Mouse (Mus musculus) thymus, postnatal 0 days (tissue): Measurements from ENCODE around the gene Ctss. TPM values are rescaled to one million over a fixed set of nuclear protein-coding genes. Genes with fewer than 3 reads are reported as not detected.
"Not testable (repeated sequence)": the region's sequence is repeated elsewhere in the genome, so short reads cannot be mapped to it uniquely, and the experiment has no call there.

ENCODE experiments used
- DNase-seq: peaks from one replicate; pipeline ENCODE4 v3.0.0-alpha.2; 2015; ENCODE audit warnings: low spot score
- polyA plus RNA-seq: library from polyadenylated mRNA; unstranded; fragments of >200 nt; fragmentation: Nextera tagmentation; extraction: Ambion mirVana; gene quantifications from 2 replicates; pipeline ENCODE4 v1.2.1, GENCODE M21; 2015

The Ctss gene
- polyA plus RNA-seq, 1 experiment from 2014 or later = 79.8 TPM

- DNase-seq = no peak
Observed at GRCm38 (mm10) chr3:95533364-95533763, 6.8 kb downstream of the Ctss start.

GRCm38 (mm10) chr3:95534927-95535326, 8.3 kb downstream of the Ctss start:
- DNase-seq = no peak

- DNase-seq = no peak
Observed at GRCm38 (mm10) chr3:95538936-95539335, 12.3 kb downstream of the Ctss start.

- DNase-seq = no peak
Observed at GRCm38 (mm10) chr3:95539837-95540236, 13.3 kb downstream of the Ctss start.

GRCm38 (mm10) chr3:95541186-95541585, 14.6 kb downstream of the Ctss start:
- not testable (repeated sequence) for DNase-seq

- no peak for DNase-seq
Observed at GRCm38 (mm10) chr3:95542171-95542570, 15.6 kb downstream of the Ctss start.

- DNase-seq = no peak
Observed at GRCm38 (mm10) chr3:95542981-95543380, 16.4 kb downstream of the Ctss start.

GRCm38 (mm10) chr3:95550176-95550575, 23.6 kb downstream of the Ctss start:
- no peak for DNase-seq

- DNase-seq = no peak
Observed at GRCm38 (mm10) chr3:95553986-95554385, 27.4 kb downstream of the Ctss start.

- DNase-seq = no peak
Observed at GRCm38 (mm10) chr3:95559437-95559836, 32.9 kb downstream of the Ctss start, which contains the start of gene Hormad1. Hormad1 (plus strand) TSS chr3:95559677.

- no peak for DNase-seq
Observed at GRCm38 (mm10) chr3:95560738-95561137, 34.2 kb downstream of the Ctss start.

GRCm38 (mm10) chr3:95561826-95562225, 35.2 kb downstream of the Ctss start:
- no peak for DNase-seq

GRCm38 (mm10) chr3:95569585-95569984, 43.0 kb downstream of the Ctss start:
- DNase-seq = no peak

GRCm38 (mm10) chr3:95587754-95588603, 61.4 kb downstream of the Ctss start:
- DNase-seq = no peak

- DNase-seq = peak; percentile 97
Observed at GRCm38 (mm10) chr3:95588604-95589086, 62.1 kb downstream of the Ctss start, which contains the start of gene Golph3l. Golph3l (plus strand) TSS chr3:95588934.

GRCm38 (mm10) chr3:95598734-95599133, 72.1 kb downstream of the Ctss start:
- no peak for DNase-seq

GRCm38 (mm10) chr3:95601287-95601686, 74.7 kb downstream of the Ctss start:
- no peak for DNase-seq

Other genes with a start within 250 kb of the Ctss start
- 20.1 and 22.8 TPM in 2 replicates for gene Mindy1, start 245.4 kb upstream of the Ctss start, polyA plus RNA-seq
- gene Prune1, start 244.7 kb upstream of the Ctss start, polyA plus RNA-seq = 9.0 and 10.1 TPM in 2 replicates
- gene Anxa9, start 219.6 kb upstream of the Ctss start, polyA plus RNA-seq = 0.50 and 0.73 TPM in 2 replicates
- gene Cers2, start 212.0 kb upstream of the Ctss start, polyA plus RNA-seq = 120 and 126 TPM in 2 replicates
- gene Setdb1, start 169.6 kb upstream of the Ctss start, polyA plus RNA-seq = 22.6 and 23.8 TPM in 2 replicates
- gene 4930558C23Rik, start 123.9 kb upstream of the Ctss start, polyA plus RNA-seq = not detected in 2 replicates
- gene Arnt, start 92.4 kb upstream of the Ctss start, polyA plus RNA-seq = 19.7 and 20.2 TPM in 2 replicates
- gene Ctsk, start 27.5 kb upstream of the Ctss start, polyA plus RNA-seq = 4.4 and 4.5 TPM in 2 replicates
- 0.13 TPM in 1 of 2 replicates, not detected in the other for gene Hormad1, start 32.9 kb downstream of the Ctss start, polyA plus RNA-seq
- gene Golph3l, start 62.1 kb downstream of the Ctss start, polyA plus RNA-seq = 33.4 and 35.9 TPM in 2 replicates
- gene Ensa, start 98.2 kb downstream of the Ctss start, polyA plus RNA-seq = 58.5 and 65.4 TPM in 2 replicates
- gene Mcl1, start 132.0 kb downstream of the Ctss start, polyA plus RNA-seq = 81.3 and 91.3 TPM in 2 replicates
- 0.91 and 2.0 TPM in 2 replicates for gene Adamtsl4, start 161.1 kb downstream of the Ctss start, polyA plus RNA-seq
- gene Ecm1, start 212.8 kb downstream of the Ctss start, polyA plus RNA-seq = 14.0 and 16.8 TPM in 2 replicates
- gene Tars2, start 233.4 kb downstream of the Ctss start, polyA plus RNA-seq = 43.1 and 47.8 TPM in 2 replicates